Mouse (Mus musculus) spleen, postnatal 14 days (tissue): ENCODE results near the gene Gm49361.

Source experiments
- DNase-seq, 2 experiments: peaks; one replicate each; pipeline ENCODE4 v3.0.0; 2021 to 2022; ENCODE audit warnings: low spot score in 2 of 2

Gm49361 gene

GRCm38 (mm10) chr14:57730527-57730926, 15.4 kb downstream of the Gm49361 start:
- DNase-seq = no peak

- peak; percentile 17 to 36 for DNase-seq
Observed at GRCm38 (mm10) chr14:57729975-57730499, 15.9 kb downstream of the Gm49361 start.

- no peak for DNase-seq
Observed at GRCm38 (mm10) chr14:57729364-57729763, 16.5 kb downstream of the Gm49361 start.

- DNase-seq = peak in 1 of 2 experiments; percentile 32
Observed at GRCm38 (mm10) chr14:57726172-57726571, 19.7 kb downstream of the Gm49361 start.

- DNase-seq = no peak
Observed at GRCm38 (mm10) chr14:57724473-57724872, 21.4 kb downstream of the Gm49361 start.

- DNase-seq = no peak
Observed at GRCm38 (mm10) chr14:57718245-57718644, 27.7 kb downstream of the Gm49361 start.

- no peak for DNase-seq
Observed at GRCm38 (mm10) chr14:57716601-57717245, 29.2 kb downstream of the Gm49361 start.

GRCm38 (mm10) chr14:57712884-57713283, 33.0 kb downstream of the Gm49361 start:
- DNase-seq = no peak

GRCm38 (mm10) chr14:57711059-57711458, 34.8 kb downstream of the Gm49361 start:
- DNase-seq = no peak

DNA sequence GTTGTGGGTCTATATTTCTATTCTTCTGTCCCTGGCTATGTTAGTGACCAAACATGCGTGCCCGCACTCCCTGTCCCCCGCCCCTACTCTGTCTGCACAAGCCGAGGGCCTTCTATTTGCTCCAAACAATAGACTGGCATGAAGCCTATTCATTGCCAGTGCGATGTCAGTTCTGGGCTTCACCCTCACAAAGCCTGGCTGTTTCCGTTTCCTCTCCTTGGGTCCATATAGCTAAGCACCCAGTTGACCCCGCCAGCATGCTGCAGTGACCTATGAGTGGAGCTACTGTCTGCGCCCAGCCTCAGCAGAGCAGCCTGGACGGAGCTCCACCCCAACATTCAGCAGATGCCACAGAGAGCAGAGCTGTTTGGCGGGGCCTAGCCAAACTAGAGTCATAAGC, 36.7 kb downstream of the Gm49361 start:
- DNase-seq = no peak

- no peak for DNase-seq
Observed at GRCm38 (mm10) chr14:57708580-57708979, 37.3 kb downstream of the Gm49361 start.

- DNase-seq = no peak
Observed at GRCm38 (mm10) chr14:57707100-57707893, 38.6 kb downstream of the Gm49361 start.

- DNase-seq = no peak
Observed at GRCm38 (mm10) chr14:57706760-57707099, 39.2 kb downstream of the Gm49361 start.

DNA sequence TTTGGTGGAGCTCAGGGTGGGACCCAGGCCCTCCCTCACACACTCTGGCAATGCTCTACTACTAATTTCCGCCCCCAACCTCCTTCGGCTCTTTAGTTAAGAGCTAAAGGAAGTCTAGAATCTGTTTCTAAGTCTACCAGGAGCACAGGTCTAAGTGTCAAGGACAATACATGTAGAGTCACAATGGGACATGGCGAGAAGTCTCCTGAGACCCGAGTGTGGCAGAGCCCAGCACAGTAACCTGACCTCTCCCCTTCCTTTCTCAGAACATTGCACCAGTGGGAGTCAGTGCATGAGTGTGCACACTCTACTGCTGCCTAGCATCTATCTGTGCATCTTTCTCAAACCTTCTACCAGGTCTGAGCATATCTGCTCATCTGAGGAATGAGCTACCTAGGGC, 40.1 kb downstream of the Gm49361 start:
- no peak for DNase-seq

- DNase-seq = no peak
Observed at GRCm38 (mm10) chr14:57705075-57705474, 40.8 kb downstream of the Gm49361 start.

GRCm38 (mm10) chr14:57701915-57702477, 43.9 kb downstream of the Gm49361 start:
- DNase-seq = no peak

DNA sequence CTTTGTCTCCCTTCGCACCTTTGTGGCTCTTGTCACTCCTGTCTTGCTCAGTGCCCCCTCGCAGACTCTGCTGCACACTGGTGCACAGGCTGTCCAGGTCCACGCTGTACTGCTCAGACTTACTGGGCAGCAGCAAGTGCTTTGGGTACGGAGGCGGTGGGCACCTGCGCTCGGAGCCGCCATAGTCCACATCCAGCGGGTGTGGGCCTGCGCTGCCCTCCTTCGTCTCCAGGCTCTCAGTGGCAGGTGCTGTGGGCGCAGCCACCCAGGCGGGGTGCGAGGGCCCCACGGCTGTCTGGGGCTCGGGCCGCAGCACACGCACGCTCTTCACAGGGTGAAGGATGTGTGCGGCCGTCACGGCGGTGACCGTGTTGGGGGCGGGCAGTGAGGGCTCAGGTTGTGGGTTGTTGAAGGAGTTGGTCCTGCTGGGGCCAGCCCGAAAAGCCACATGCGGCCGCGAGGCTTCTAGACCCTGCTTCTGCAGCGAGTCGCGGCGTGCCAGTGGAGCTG, 46.4 kb downstream of the Gm49361 start:
- no peak for DNase-seq

DNA sequence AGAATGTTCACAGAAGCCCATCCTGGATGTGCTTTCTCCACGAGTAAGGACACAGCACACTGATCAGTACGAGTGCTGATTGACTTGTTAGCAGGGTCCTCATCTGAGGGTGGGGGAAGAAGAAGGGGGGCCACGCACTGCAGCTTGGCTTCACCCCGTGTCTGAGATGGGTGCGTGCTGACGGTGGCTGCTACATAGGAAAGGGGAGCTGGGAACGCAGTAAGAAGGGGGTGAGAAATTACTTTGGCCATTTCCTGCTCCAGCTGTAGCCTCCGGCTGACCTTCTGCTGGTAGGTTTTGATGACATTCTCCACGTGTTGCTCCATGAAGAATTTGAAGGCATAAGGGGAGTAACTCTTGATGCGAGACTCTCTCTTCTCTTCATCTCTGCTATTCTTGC, 46.9 kb downstream of the Gm49361 start:
- no peak for DNase-seq

- no peak for DNase-seq
Observed at GRCm38 (mm10) chr14:57696066-57696465, 49.8 kb downstream of the Gm49361 start.

DNA sequence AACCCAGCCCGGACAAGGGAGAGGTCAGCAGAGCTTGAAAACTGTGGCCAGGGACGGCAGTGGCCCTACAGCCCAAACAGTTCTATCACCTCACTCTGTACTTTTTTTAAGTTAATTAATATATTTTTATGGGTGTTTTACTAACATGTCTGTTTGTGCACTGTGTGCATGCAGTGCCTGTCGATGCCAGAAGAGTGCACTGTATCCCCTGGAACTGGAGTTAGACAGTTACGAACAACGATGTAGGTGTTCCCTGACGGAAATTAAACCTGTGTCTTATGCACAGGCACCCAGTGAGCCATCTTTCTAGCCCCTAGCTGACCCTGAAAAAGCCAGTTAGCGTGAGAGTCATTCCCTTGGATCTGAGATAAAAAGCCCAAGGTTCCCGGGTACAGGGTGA, 50.4 kb downstream of the Gm49361 start:
- DNase-seq = no peak

- no peak for DNase-seq
Observed at GRCm38 (mm10) chr14:57694246-57694645, 51.7 kb downstream of the Gm49361 start.

GRCm38 (mm10) chr14:57692517-57693130, 53.3 kb downstream of the Gm49361 start:
- DNase-seq = no peak
